Mouse (Mus musculus) CD4-positive, CD25-positive, alpha-beta regulatory T cell, adult 4 months (primary cell): ENCODE data around the gene 1700056E22Rik. TPM values are rescaled to one million over a fixed set of nuclear protein-coding genes. Genes with fewer than 3 reads are reported as not detected.

ENCODE experiments used
- ATAC-seq: one replicate; pipeline ENCODE4 v1.8.0; 2017
- polyA plus RNA-seq, 2 experiments: library from polyadenylated mRNA; unstranded; fragments of 100-300 nt; shearing (Covaris generic); gene quantifications; one replicate each; pipeline ENCODE4 v1.2.1; 2017

The 1700056E22Rik gene
- polyA plus RNA-seq, 2 experiments from 2014 or later: 0.94 TPM; not detected in 1

GRCm38 (mm10) chr1:184019042-184019721 is 14.9 kb downstream of the 1700056E22Rik start:
- ATAC-seq: no peak

- ATAC-seq: no peak
Measured at GRCm38 (mm10) chr1:184017606-184018005, 16.5 kb downstream of the 1700056E22Rik start.

GRCm38 (mm10) chr1:184015995-184016730 is 17.9 kb downstream of the 1700056E22Rik start:
- peak; percentile 32 for ATAC-seq

- ATAC-seq: no peak
Measured at GRCm38 (mm10) chr1:184014091-184014490, 20.0 kb downstream of the 1700056E22Rik start.

- ATAC-seq: peak; percentile 45
Measured at GRCm38 (mm10) chr1:184013106-184013505, 21.0 kb downstream of the 1700056E22Rik start, which contains the start of gene Dusp10. Dusp10 (plus strand) TSS chr1:184013302.

- ATAC-seq: no peak
Measured at GRCm38 (mm10) chr1:184011311-184011710, 22.8 kb downstream of the 1700056E22Rik start.

- ATAC-seq: peak; percentile 19
Measured at GRCm38 (mm10) chr1:184006086-184006485, 28.0 kb downstream of the 1700056E22Rik start.

GRCm38 (mm10) chr1:184005315-184006058 is 28.6 kb downstream of the 1700056E22Rik start:
- peak; percentile 97 for ATAC-seq

GRCm38 (mm10) chr1:184004311-184004710 is 29.8 kb downstream of the 1700056E22Rik start:
- no peak for ATAC-seq

- ATAC-seq: no peak
Measured at GRCm38 (mm10) chr1:184002470-184002869, 31.6 kb downstream of the 1700056E22Rik start.

- ATAC-seq: no peak
Measured at GRCm38 (mm10) chr1:183997207-183997606, 36.9 kb downstream of the 1700056E22Rik start.

- no peak for ATAC-seq
Measured at GRCm38 (mm10) chr1:183991921-183992320, 42.2 kb downstream of the 1700056E22Rik start.

- ATAC-seq: peak; percentile 98
Measured at GRCm38 (mm10) chr1:183987711-183988245, 46.3 kb downstream of the 1700056E22Rik start.

Other genes starting within 250 kb of the 1700056E22Rik start
- gene Dusp10, start 21.0 kb downstream of the 1700056E22Rik start, polyA plus RNA-seq: 10 to 100 TPM; 17.7 to 21.3 TPM